Mouse (Mus musculus) spleen, adult 12 weeks (tissue): ENCODE data around the gene Tmem104.

ENCODE experiments used
- DNase-seq: peaks from one replicate; pipeline ENCODE4 v3.0.0; 2022; ENCODE audit warnings: low spot score

The Tmem104 gene

GRCm38 (mm10) chr11:115187224-115187639 is at the start of gene Tmem104:
TSS of gene Tmem104 (plus strand) at chr11:115187487.
- DNase-seq: peak; percentile 95

- DNase-seq: no peak
Observed at GRCm38 (mm10) chr11:115138597-115139262, 48.6 kb upstream of the Tmem104 start.

- no peak for DNase-seq
Observed at GRCm38 (mm10) chr11:115141970-115142369, 45.3 kb upstream of the Tmem104 start.

GRCm38 (mm10) chr11:115147813-115148212 is 39.5 kb upstream of the Tmem104 start:
- no peak for DNase-seq

GRCm38 (mm10) chr11:115150741-115151254 is 36.5 kb upstream of the Tmem104 start:
- no peak for DNase-seq

- DNase-seq: no peak
Observed at GRCm38 (mm10) chr11:115151755-115152429, 35.4 kb upstream of the Tmem104 start.

- no peak for DNase-seq
Observed at GRCm38 (mm10) chr11:115153088-115153487, 34.2 kb upstream of the Tmem104 start.

- DNase-seq: peak; percentile 78
Observed at GRCm38 (mm10) chr11:115153699-115154292, 33.5 kb upstream of the Tmem104 start.

GRCm38 (mm10) chr11:115155053-115155634 is 32.1 kb upstream of the Tmem104 start:
- DNase-seq: no peak

GRCm38 (mm10) chr11:115157933-115158719 is 29.2 kb upstream of the Tmem104 start:
- peak; percentile 23 for DNase-seq

- DNase-seq: peak; percentile 71
Observed at GRCm38 (mm10) chr11:115160016-115160797, 27.1 kb upstream of the Tmem104 start.

GRCm38 (mm10) chr11:115160883-115161577 is 26.3 kb upstream of the Tmem104 start:
- DNase-seq: peak; percentile 66

- DNase-seq: no peak
Observed at GRCm38 (mm10) chr11:115161578-115162204, 25.6 kb upstream of the Tmem104 start.

- no peak for DNase-seq
Observed at GRCm38 (mm10) chr11:115162205-115162601, 25.1 kb upstream of the Tmem104 start.

- DNase-seq: peak; percentile 98
Observed at GRCm38 (mm10) chr11:115162832-115163480, 24.3 kb upstream of the Tmem104 start, which contains the start of gene Slc9a3r1. TSS of gene Slc9a3r1 (plus strand) at chr11:115163341.

GRCm38 (mm10) chr11:115163568-115164150 is 23.6 kb upstream of the Tmem104 start:
- DNase-seq: no peak

GRCm38 (mm10) chr11:115164341-115164975 is 22.8 kb upstream of the Tmem104 start:
- DNase-seq: no peak

GRCm38 (mm10) chr11:115164976-115165374 is 22.3 kb upstream of the Tmem104 start:
- no peak for DNase-seq
